Mouse (Mus musculus): ENCODE data around the gene Trak1. TPM values are rescaled to one million over a fixed set of nuclear protein-coding genes. Genes with fewer than 3 reads are reported as not detected.

Gene Trak1
- polyA plus RNA-seq, 1 experiment from 2014 or later = 43.0 TPM

GRCm38 (mm10) chr9:121298411-121299091 lies 1.2 kb downstream of the Trak1 start:
- H3K4me1 ChIP-seq (replicated peaks) = peaks cover 50% of the 10 kb centered on the region
- peak overlapping the region; percentile 89 for H3K4me3 ChIP-seq
- peak overlapping the region; percentile 90 for H3K4me2 ChIP-seq
- ATAC-seq (ENCODE audit: low FRiP score) = no peak
- 21% methylated on average over 15 of the region's 15 CpGs for WGBS
- no peaks in the 10 kb centered on the region for H3K36me3 ChIP-seq
- no peaks in the 10 kb centered on the region for H3K27me3 ChIP-seq
- H3K9ac ChIP-seq = peak overlapping the region; percentile 95
- H3K9me3 ChIP-seq = no peaks in the 10 kb centered on the region
- peak overlapping the region; percentile 80 for H3K27ac ChIP-seq

DNA sequence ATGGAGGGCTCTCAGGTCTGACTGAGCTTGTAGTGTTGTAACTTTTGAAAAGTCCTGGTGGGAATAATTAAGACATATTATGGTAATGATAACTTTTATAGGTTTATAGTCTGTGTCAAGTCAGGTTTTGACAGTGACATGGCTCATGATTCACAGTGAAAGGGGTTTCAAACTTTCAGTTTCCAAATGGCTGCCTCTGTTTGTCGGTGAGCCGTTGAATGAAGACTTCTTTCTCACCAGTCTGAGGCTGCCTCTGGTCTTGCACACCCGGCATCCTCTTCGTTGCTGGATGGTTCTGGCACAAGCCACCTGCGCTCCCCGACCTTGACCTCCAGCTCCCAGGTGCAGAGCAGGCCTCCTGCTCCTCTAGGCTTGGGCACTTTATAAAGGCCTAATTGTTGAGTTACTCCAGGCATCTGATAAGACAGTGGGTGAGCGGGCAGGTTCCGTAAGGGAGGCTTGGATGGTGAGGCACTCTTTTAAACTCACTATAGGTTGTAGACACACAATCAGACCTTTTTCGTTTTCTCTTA lies 2.0 kb downstream of the Trak1 start:
- Histone ChIP-seq H3K9ac (peak overlapping the region; percentile 65), H3K36me3 (no peaks in the 10 kb centered on the region), H3K4me1 (replicated peaks) (peaks cover 57% of the 10 kb centered on the region), H3K27ac (peak overlapping the region; percentile 67), H3K9me3 (no peaks in the 10 kb centered on the region), H3K4me3 (peak overlapping the region; percentile 89), H3K4me2 (peak overlapping the region; percentile 90), H3K27me3 (no peaks in the 10 kb centered on the region)
- no peak for ATAC-seq (ENCODE audit: low FRiP score)
- 37% methylated on average over 9 of the region's 9 CpGs for WGBS

DNA sequence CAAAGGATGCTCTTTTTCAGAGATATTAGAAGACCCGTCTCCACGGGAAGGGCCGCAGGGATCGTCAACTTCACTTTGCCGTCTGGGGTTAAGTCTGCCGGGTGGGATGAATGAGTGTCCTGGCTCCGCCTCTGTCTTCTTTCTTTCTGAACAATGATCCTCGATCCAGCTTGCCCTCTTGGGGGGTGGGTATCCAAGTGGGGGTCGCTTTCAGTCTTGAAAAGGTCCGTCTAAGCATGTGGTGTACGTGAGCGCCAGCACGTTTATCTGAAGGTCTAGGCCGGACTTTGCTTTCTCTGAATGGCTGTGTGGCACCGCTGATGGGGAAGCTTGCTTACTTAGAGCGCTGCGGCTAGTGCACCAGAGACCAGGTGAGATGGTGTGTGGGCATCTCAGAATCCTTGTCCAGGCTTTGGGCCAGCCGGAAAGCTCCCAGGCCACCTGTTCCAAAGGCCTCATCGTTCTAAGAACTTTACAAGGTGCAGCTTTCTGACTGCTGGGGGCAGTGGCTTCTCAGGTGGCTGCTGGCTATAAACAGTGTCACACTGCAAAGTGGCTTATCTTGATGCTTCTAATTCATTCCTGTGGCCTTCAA lies 2.8 kb downstream of the Trak1 start:
- no peaks in the 10 kb centered on the region for H3K9me3 ChIP-seq
- H3K27ac ChIP-seq = peak overlapping the region; percentile 67
- H3K4me3 ChIP-seq = peak overlapping the region; percentile 89
- ATAC-seq (ENCODE audit: low FRiP score) = no peak
- 16% methylated on average over 19 of the region's 19 CpGs for WGBS
- H3K4me1 ChIP-seq (replicated peaks) = peaks cover 61% of the 10 kb centered on the region
- no peaks in the 10 kb centered on the region for H3K27me3 ChIP-seq
- H3K9ac ChIP-seq = peak overlapping the region; percentile 65
- H3K36me3 ChIP-seq = no peaks in the 10 kb centered on the region
- peak overlapping the region; percentile 90 for H3K4me2 ChIP-seq

GRCm38 (mm10) chr9:121301041-121301920 lies 4.0 kb downstream of the Trak1 start:
- no peak overlapping the region for H3K4me3 ChIP-seq
- H3K4me2 ChIP-seq = peak overlapping the region; percentile 90
- peak overlapping the region; percentile 53 for H3K9ac ChIP-seq
- no peaks in the 10 kb centered on the region for H3K9me3 ChIP-seq
- H3K27me3 ChIP-seq = no peaks in the 10 kb centered on the region
- H3K27ac ChIP-seq = 0 out of 2 replicates have a peak overlapping the region, but pooled peaks have one; percentile 1
- no peaks in the 10 kb centered on the region for H3K36me3 ChIP-seq
- ATAC-seq (ENCODE audit: low FRiP score) = no peak
- WGBS = 65% methylated on average over 22 of the region's 22 CpGs
- H3K4me1 ChIP-seq (replicated peaks) = peaks cover 61% of the 10 kb centered on the region

GRCm38 (mm10) chr9:121302543-121302942 lies 5.2 kb downstream of the Trak1 start:
- H3K9ac ChIP-seq = no peak overlapping the region
- no peaks in the 10 kb centered on the region for H3K27me3 ChIP-seq
- H3K4me3 ChIP-seq = no peak overlapping the region
- H3K9me3 ChIP-seq = no peaks in the 10 kb centered on the region
- peaks cover 63% of the 10 kb centered on the region for H3K4me1 ChIP-seq (replicated peaks)
- 86% methylated on average over 7 of the region's 8 CpGs for WGBS
- no peak overlapping the region for H3K4me2 ChIP-seq
- no peak overlapping the region for H3K27ac ChIP-seq
- ATAC-seq (ENCODE audit: low FRiP score) = no peak
- no peaks in the 10 kb centered on the region for H3K36me3 ChIP-seq

- Histone ChIP-seq H3K36me3 (no peaks in the 10 kb centered on the region), H3K4me1 (replicated peaks) (peaks cover 60% of the 10 kb centered on the region), H3K9me3 (no peaks in the 10 kb centered on the region), H3K27me3 (no peaks in the 10 kb centered on the region), H3K27ac (peak overlapping the region; percentile 70; the same call in 1 of the 2 replicates), H3K4me3 (no peak overlapping the region), H3K9ac (no peak overlapping the region), H3K4me2 (peak overlapping the region; percentile 31)
- no peak for ATAC-seq (ENCODE audit: low FRiP score)
- WGBS = 54% methylated on average over 6 of the region's 6 CpGs
Observed at GRCm38 (mm10) chr9:121303086-121303485, 5.8 kb downstream of the Trak1 start.

DNA sequence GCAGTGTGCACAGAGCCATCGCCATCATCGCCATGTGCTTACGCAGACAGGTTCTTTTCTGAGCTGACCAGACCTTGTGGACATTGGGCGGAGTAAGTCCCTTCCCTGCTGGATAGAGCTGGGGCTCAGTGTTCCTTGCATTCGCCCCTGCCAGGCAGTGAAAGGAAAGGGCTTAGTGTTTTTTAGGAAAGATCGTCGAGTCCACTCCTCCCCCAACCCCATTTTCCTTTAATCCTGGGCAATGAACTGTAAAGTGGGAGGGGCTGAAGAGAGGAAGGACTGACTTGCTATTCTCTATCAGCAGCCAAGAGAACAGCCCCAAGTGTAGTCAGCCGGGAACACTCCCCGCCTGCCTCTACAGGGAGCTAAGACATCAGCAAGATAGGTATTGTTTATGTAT lies 6.4 kb downstream of the Trak1 start:
- Histone ChIP-seq H3K4me1 (replicated peaks) (peaks cover 54% of the 10 kb centered on the region), H3K9me3 (no peaks in the 10 kb centered on the region), H3K27ac (peak overlapping the region; percentile 70; the same call in 1 of the 2 replicates), H3K9ac (no peak overlapping the region), H3K4me3 (no peak overlapping the region), H3K27me3 (no peaks in the 10 kb centered on the region), H3K4me2 (peak overlapping the region; percentile 31), H3K36me3 (no peaks in the 10 kb centered on the region)
- 17% methylated on average over 9 of the region's 9 CpGs for WGBS
- no peak for ATAC-seq (ENCODE audit: low FRiP score)

DNA sequence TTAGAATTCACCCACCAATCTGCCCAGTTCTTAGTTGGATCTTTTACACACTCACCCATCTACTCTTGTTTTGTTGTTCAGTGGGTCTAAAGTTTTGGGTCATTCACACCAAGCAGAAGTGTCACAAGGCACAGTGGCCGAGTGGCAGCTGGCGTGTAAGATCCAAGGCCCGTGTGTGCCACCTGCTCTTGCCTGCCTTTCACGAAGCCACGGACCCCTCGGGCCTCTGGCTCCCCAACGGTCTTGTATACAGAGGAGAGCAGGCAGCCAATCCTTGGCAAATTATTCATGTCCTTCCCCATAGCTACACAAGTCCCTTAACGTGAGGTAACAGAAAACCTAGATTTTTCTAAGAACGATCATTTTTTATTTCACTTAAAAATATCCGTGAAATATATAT lies 7.2 kb downstream of the Trak1 start:
- 42% methylated on average over 10 of the region's 10 CpGs for WGBS
- Histone ChIP-seq H3K27ac (peak overlapping the region; percentile 70; the same call in 1 of the 2 replicates), H3K27me3 (no peaks in the 10 kb centered on the region), H3K9ac (no peak overlapping the region), H3K4me3 (no peak overlapping the region), H3K9me3 (no peaks in the 10 kb centered on the region), H3K4me2 (no peak overlapping the region), H3K36me3 (no peaks in the 10 kb centered on the region), H3K4me1 (replicated peaks) (peaks cover 52% of the 10 kb centered on the region)
- no peak for ATAC-seq (ENCODE audit: low FRiP score)

DNA sequence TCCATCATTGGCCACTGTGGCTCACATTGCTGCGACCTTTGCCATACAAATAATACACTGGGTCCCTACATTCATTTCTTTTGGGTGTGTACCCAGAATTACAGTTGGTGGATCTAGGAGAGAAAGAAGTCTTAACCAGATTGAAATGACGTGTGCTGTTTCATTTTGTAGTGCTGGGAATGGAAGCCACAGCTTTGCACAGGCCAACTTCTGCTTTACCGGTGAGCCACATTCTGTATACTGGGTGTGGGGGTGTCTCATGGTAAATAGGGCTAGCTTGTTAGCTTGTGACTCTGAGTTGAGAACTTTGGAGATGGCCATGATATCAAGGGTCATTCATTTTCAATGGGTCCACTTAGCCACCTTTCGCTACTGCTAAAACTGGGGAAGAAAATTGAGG lies 8.2 kb downstream of the Trak1 start:
- Histone ChIP-seq H3K4me3 (no peak overlapping the region), H3K36me3 (no peaks in the 10 kb centered on the region), H3K4me2 (no peak overlapping the region), H3K4me1 (replicated peaks) (peaks cover 52% of the 10 kb centered on the region), H3K9ac (no peak overlapping the region), H3K9me3 (no peaks in the 10 kb centered on the region), H3K27me3 (no peaks in the 10 kb centered on the region), H3K27ac (no peak overlapping the region)
- ATAC-seq (ENCODE audit: low FRiP score) = no peak
- 97% methylated on average over 4 of the region's 4 CpGs for WGBS

- H3K9ac ChIP-seq = 0 out of 2 replicates have a peak overlapping the region, but pooled peaks have one; percentile 24
- ATAC-seq (ENCODE audit: low FRiP score) = no peak
- peak overlapping the region; percentile 62 for H3K27ac ChIP-seq
- peaks cover 54% of the 10 kb centered on the region for H3K4me1 ChIP-seq (replicated peaks)
- no peaks in the 10 kb centered on the region for H3K36me3 ChIP-seq
- 0 out of 2 replicates have a peak overlapping the region, but pooled peaks have one; percentile 13 for H3K4me2 ChIP-seq
- H3K9me3 ChIP-seq = no peaks in the 10 kb centered on the region
- no peaks in the 10 kb centered on the region for H3K27me3 ChIP-seq
- 21% methylated on average over 4 of the region's 4 CpGs for WGBS
- no peak overlapping the region for H3K4me3 ChIP-seq
Observed at GRCm38 (mm10) chr9:121309287-121309686, 12.0 kb downstream of the Trak1 start.

DNA sequence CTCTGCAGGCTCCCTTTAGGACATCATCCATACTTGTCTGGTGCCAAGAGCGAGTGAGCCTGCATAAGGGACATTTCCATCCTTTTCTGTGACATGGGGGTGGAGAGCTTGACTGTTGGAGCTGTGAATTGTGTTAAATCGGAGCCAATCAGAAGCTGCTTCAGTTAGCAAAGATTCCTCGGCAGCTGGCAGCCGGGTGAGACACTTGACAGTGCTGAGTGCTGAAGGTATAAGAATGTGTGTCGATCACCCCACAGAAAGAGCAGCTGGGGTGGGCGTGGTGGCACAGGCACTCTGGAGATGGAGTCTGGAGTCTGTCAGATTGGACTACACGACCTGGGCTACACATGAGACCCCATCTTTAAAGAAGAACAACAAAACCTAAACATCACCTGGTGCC lies 13.2 kb downstream of the Trak1 start:
- WGBS = 54% methylated on average over 7 of the region's 7 CpGs
- Histone ChIP-seq H3K4me3 (no peak overlapping the region), H3K9ac (no peak overlapping the region), H3K27ac (peak overlapping the region; percentile 49; the same call in 1 of the 2 replicates), H3K27me3 (no peaks in the 10 kb centered on the region), H3K4me1 (replicated peaks) (peaks cover 62% of the 10 kb centered on the region), H3K9me3 (no peaks in the 10 kb centered on the region), H3K4me2 (no peak overlapping the region), H3K36me3 (no peaks in the 10 kb centered on the region)
- ATAC-seq (ENCODE audit: low FRiP score) = no peak

DNA sequence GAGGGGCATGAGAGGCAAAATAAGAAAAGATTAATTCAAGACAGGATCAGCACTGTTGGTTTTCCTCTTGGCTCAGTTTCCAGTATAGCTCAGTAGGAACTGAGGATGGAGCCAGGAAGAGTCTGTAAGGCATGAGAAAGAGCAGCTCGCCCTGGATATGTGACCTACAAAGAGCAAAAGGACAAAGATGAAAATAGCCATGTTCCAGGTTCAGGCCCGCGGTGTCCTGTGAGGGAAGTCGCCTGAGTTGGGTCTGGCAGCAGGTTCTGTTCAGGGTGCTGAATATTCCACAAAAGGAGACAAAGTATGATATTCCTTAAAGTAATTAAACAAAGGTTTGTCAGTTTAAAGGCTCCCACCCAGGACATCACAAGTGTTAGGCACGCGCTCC lies 14.5 kb downstream of the Trak1 start:
- no peaks in the 10 kb centered on the region for H3K9me3 ChIP-seq
- H3K4me3 ChIP-seq = no peak overlapping the region
- H3K4me2 ChIP-seq = no peak overlapping the region
- no peak overlapping the region for H3K9ac ChIP-seq
- H3K36me3 ChIP-seq = no peaks in the 10 kb centered on the region
- no peak for ATAC-seq (ENCODE audit: low FRiP score)
- WGBS = 48% methylated on average over 6 of the region's 6 CpGs
- H3K27ac ChIP-seq = peak overlapping the region; percentile 84
- H3K4me1 ChIP-seq (replicated peaks) = peaks cover 75% of the 10 kb centered on the region
- H3K27me3 ChIP-seq = no peaks in the 10 kb centered on the region
